Mouse (Mus musculus): ENCODE measurements around the gene Adora1. TPM values are rescaled to one million over a fixed set of nuclear protein-coding genes. Genes with fewer than 3 reads are reported as not detected.

Gene Adora1
- total RNA-seq, 2 experiments from 2014 or later: 75.5 to 76.4 TPM

GRCm38 (mm10) chr1:134217028-134217481 lies 18.2 kb downstream of the Adora1 start:
- no peak for DNase-seq
- intact Hi-C loops (cut with DNase I): no loop called here

GRCm38 (mm10) chr1:134216629-134216971 lies 18.6 kb downstream of the Adora1 start:
- DNase-seq: no peak
- intact Hi-C loops (cut with DNase I): no loop called here

- no peak for DNase-seq
- intact Hi-C loops (cut with DNase I): no loop called here
Observed at GRCm38 (mm10) chr1:134215751-134216628, 19.2 kb downstream of the Adora1 start.

GRCm38 (mm10) chr1:134215059-134215458 lies 20.2 kb downstream of the Adora1 start:
- no peak for DNase-seq
- intact Hi-C loops (cut with DNase I): no loop called here

GRCm38 (mm10) chr1:134213405-134213804 lies 21.8 kb downstream of the Adora1 start:
- intact Hi-C loops (cut with DNase I): no loop called here
- DNase-seq: no peak

GRCm38 (mm10) chr1:134212351-134212750 lies 22.9 kb downstream of the Adora1 start:
- no peak for DNase-seq
- intact Hi-C loops (cut with DNase I): no loop called here

- no peak for DNase-seq
- intact Hi-C loops (cut with DNase I): no loop called here
Observed at GRCm38 (mm10) chr1:134211631-134212030, 23.6 kb downstream of the Adora1 start.

GRCm38 (mm10) chr1:134211043-134211442 lies 24.2 kb downstream of the Adora1 start:
- DNase-seq: no peak
- intact Hi-C loops (cut with DNase I): no loop called here

GRCm38 (mm10) chr1:134210179-134210755 lies 25.0 kb downstream of the Adora1 start:
- intact Hi-C loops (cut with DNase I): no loop called here
- DNase-seq: no peak

- intact Hi-C loops (cut with DNase I): no loop called here
- DNase-seq: no peak
Observed at GRCm38 (mm10) chr1:134206085-134206484, 29.1 kb downstream of the Adora1 start.

GRCm38 (mm10) chr1:134205296-134206018 lies 29.8 kb downstream of the Adora1 start:
- intact Hi-C loops (cut with DNase I): no loop called here
- peak; percentile 76 for DNase-seq

GRCm38 (mm10) chr1:134204230-134204629 lies 31.0 kb downstream of the Adora1 start:
- intact Hi-C loops (cut with DNase I): loop anchor here (5.0 kb wide), 2 partner anchors 38 to 52 kb away; no protein-coding TSS in a partner anchor
- DNase-seq: no peak

- intact Hi-C loops (cut with DNase I): loop anchor here (5.0 kb wide), 2 partner anchors 40 to 50 kb away; no protein-coding TSS in a partner anchor
- peak; percentile 52 for DNase-seq
Observed at GRCm38 (mm10) chr1:134201751-134202420, 33.3 kb downstream of the Adora1 start.

GRCm38 (mm10) chr1:134200998-134201686 lies 34.1 kb downstream of the Adora1 start:
- no peak for DNase-seq
- intact Hi-C loops (cut with DNase I): loop anchor here (5.0 kb wide), 2 partner anchors 41 to 49 kb away; no protein-coding TSS in a partner anchor

GRCm38 (mm10) chr1:134200481-134200880 lies 34.8 kb downstream of the Adora1 start:
- DNase-seq: no peak
- intact Hi-C loops (cut with DNase I): loop anchor here (5.0 kb wide), 2 partner anchors 42 to 48 kb away; no protein-coding TSS in a partner anchor

- DNase-seq: no peak
- intact Hi-C loops (cut with DNase I): no loop called here
Observed at GRCm38 (mm10) chr1:134198197-134198995, 36.8 kb downstream of the Adora1 start.

GRCm38 (mm10) chr1:134197325-134197982 lies 37.8 kb downstream of the Adora1 start:
- intact Hi-C loops (cut with DNase I): no loop called here
- DNase-seq: no peak

- intact Hi-C loops (cut with DNase I): no loop called here
- DNase-seq: peak; percentile 63
Observed at GRCm38 (mm10) chr1:134196386-134196785, 38.8 kb downstream of the Adora1 start.

- DNase-seq: peak; percentile 47
Observed at GRCm38 (mm10) chr1:134195979-134196378, 39.3 kb downstream of the Adora1 start.

More at GRCm38 (mm10) chr1:134195979-134196378, 39.3 kb downstream of the Adora1 start:
- intact Hi-C loops (cut with DNase I): no loop called here
